ENCODE assay signal across 8 mouse cellular contexts in the genomic region with DNA sequence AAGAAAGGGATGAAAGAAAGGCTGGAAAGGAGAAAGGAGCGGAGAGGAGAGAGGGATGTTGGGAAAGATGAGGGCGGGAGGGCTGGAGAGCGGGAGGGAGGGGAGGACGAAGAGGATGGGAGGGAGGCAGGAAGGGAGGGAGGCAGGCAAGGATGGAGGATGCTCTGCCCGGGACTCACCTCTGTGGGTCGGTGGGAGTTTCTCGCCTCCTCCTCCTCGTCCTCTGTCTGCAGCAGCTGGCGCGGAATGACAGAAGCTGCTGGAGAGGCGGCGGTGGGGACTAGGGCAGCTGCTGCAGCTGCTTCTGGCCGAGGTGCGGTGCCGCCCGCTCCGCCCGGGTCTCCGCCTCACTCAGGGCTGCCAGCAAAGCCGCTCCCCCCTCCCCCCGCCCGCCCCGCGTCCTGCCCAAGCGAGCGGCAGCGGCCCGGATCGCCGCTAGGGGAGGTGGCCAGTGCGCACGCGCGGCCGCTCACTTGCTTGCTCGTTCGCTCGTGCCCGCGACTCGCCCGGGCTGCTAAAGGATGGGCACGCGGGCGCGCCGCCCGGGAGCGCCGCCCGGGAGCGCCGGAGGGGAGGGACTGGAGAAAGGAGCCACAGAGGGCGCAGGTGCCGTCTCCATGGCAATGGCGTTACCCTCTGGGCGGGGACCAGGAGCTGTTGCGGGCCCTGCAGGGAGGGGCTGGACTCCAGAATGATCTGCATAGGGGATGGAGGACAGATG. TPM values are rescaled to one million over a fixed set of nuclear protein-coding genes. Genes with fewer than 3 reads are reported as not detected.
A peak's percentile ranks its signal among the peaks of the same experiment; 100 is the strongest.
DNase-seq lines count a peak whose midpoint lies in the region; ATAC-seq lines count a peak whose summit lies in the region.

Gene Ctnna2 (minus strand): TSS at position 459 of the 721 bp plus-strand sequence.

- peak; percentile 96 for DNase-seq in ES-CJ7 (ENCODE audit: low read depth, low spot score)
- peak; percentile 98 to 99 for DNase-seq in cerebellum, adult 18-20 months
- DNase-seq in heart, postnatal 4 days, result peak; percentile 58
- peak; percentile 95 to 97 for DNase-seq in layer of hippocampus, adult 18-20 months (ENCODE audit: low spot score in 2 of 2)
- peak; percentile 17 for DNase-seq in ovary, postnatal 10 days (ENCODE audit: low spot score)
- peak; percentile 1 to 4 for DNase-seq in urinary bladder, adult 18-20 months (ENCODE audit: low spot score in 2 of 2)

- H3K27ac ChIP-seq in forebrain, embryonic 16.5 days (ENCODE audit: low read length), result peak within 1 kb of the TSS; percentile 96
- H3K27ac ChIP-seq in liver, embryonic 15.5 days (replicated peaks), result no peak within 1 kb of the TSS

- peak within 1 kb of the TSS; percentile 61 for H3K4me2 ChIP-seq in forebrain, embryonic 16.5 days (ENCODE audit: low read length)
- H3K4me2 ChIP-seq in liver, embryonic 15.5 days, result peak within 1 kb of the TSS; percentile 55

- H3K9ac ChIP-seq in forebrain, embryonic 16.5 days (replicated peaks; ENCODE audit: low read depth, low read length), result peak within 1 kb of the TSS; percentile 90
- no peak within 1 kb of the TSS for H3K9ac ChIP-seq in liver, embryonic 15.5 days

- no peaks in the 10 kb centered on the region for H3K9me3 ChIP-seq in forebrain, embryonic 16.5 days (ENCODE audit: control insufficient read depth, low read length)
- H3K9me3 ChIP-seq in liver, embryonic 15.5 days (replicated peaks), result no peaks in the 10 kb centered on the region

- H3K36me3 ChIP-seq in forebrain, embryonic 16.5 days (ENCODE audit: control insufficient read depth, insufficient read depth), result no peaks in the 10 kb centered on the region
- H3K36me3 ChIP-seq in liver, embryonic 15.5 days (replicated peaks), result no peaks in the 10 kb centered on the region

- peak within 1 kb of the TSS; percentile 82 for H3K4me3 ChIP-seq in forebrain, embryonic 16.5 days (replicated peaks; ENCODE audit: low read length)
- H3K4me3 ChIP-seq in liver, embryonic 15.5 days (replicated peaks), result peak within 1 kb of the TSS; percentile 38

- H3K4me1 ChIP-seq in forebrain, embryonic 16.5 days (replicated peaks; ENCODE audit: control insufficient read depth, insufficient read depth, low read length), result peaks cover 24% of the 10 kb centered on the region
- H3K4me1 ChIP-seq in liver, embryonic 15.5 days (replicated peaks), result 0 out of 2 replicates have a peak, but pooled peaks cover 3% of the 10 kb centered on the region

- under 1% methylated on average over 44 of the region's 58 CpGs for WGBS in forebrain, embryonic 16.5 days
- 2% methylated on average over 46 of the region's 58 CpGs for WGBS in liver, embryonic 15.5 days (ENCODE audit: insufficient replicate concordance)

- no peaks in the 10 kb centered on the region for H3K27me3 ChIP-seq in forebrain, embryonic 16.5 days (replicated peaks; ENCODE audit: control insufficient read depth, insufficient read depth, low read length)
- peaks cover 4% of the 10 kb centered on the region; the same call in 1 of the 2 replicates for H3K27me3 ChIP-seq in liver, embryonic 15.5 days

- ATAC-seq in forebrain, embryonic 16.5 days, result peak; percentile 95
- ATAC-seq in liver, embryonic 15.5 days (ENCODE audit: insufficient read depth), result no peak; the same call in 1 of the 2 replicates

RNA-seq across cellular contexts. Expression of gene Ctnna2, which starts in this region (rescaled TPM):
- 130 and 149 TPM in 2 replicates for polyA plus RNA-seq in forebrain, embryonic 16.5 days (2015; fragmentation: Nextera tagmentation; extraction: Ambion mirVana)
- under 1 TPM; 0.33 to 0.50 TPM for total RNA-seq in heart, postnatal 4 days (2021)
- 10 to 100 TPM; 82.8 to 86.1 TPM for total RNA-seq in layer of hippocampus, adult 18-20 months (2021)
- 0.12 and 0.13 TPM in 2 replicates for polyA plus RNA-seq in liver, embryonic 15.5 days (2015; fragmentation: Nextera tagmentation; extraction: Ambion mirVana)

Comparison
In these comparisons a context has a peak if more than half of its experiments do, and no peak if none do; other contexts are left out.
1. RNA of gene Ctnna2 (total RNA-seq): 82.8 to 86.1 TPM in layer of hippocampus, adult 18-20 months; 0.33 to 0.50 TPM in heart, postnatal 4 days; every median in the first group is over 10 times any median in the second.
2. RNA of gene Ctnna2 (polyA plus RNA-seq): 130 to 149 TPM in forebrain, embryonic 16.5 days; 0.12 to 0.13 TPM in liver, embryonic 15.5 days; every median in the first group is over 100 times any median in the second.
3. Peak in DNase-seq in heart, postnatal 4 days; RNA of the gene not detected or under 1 TPM.
4. DNase-seq: peak in every context shown above with its lines; median percentile 98 in cerebellum, adult 18-20 months; 96 in ES-CJ7; 96 in layer of hippocampus, adult 18-20 months; 58 in heart, postnatal 4 days; 17 in ovary, postnatal 10 days; 2 in urinary bladder, adult 18-20 months.